Comparison of ENCODE assay signal across 8 mouse cellular contexts in genomic region chr10:78350796-78351556, GRCm38 (mm10). TPM values are rescaled to one million over a fixed set of nuclear protein-coding genes. Genes with fewer than 3 reads are reported as not detected.
A peak's percentile ranks its signal among the peaks of the same experiment; 100 is the strongest.
DNase-seq lines count a peak whose midpoint lies in the region; ATAC-seq lines count a peak whose summit lies in the region.

No protein-coding gene starts in this region.

- WGBS in forebrain, embryonic 11.5 days, result 28% methylated on average over 6 of the region's 6 CpGs
- 28% methylated on average over 6 of the region's 6 CpGs for WGBS in limb, embryonic 15.5 days
- WGBS in stomach, embryonic 16.5 days, result 23% methylated on average over 6 of the region's 6 CpGs

- no peaks in the 10 kb centered on the region for H3K27me3 ChIP-seq in forebrain, embryonic 11.5 days (ENCODE audit: control insufficient read depth, insufficient read depth, low read length)
- H3K27me3 ChIP-seq in limb, embryonic 15.5 days, result no peaks in the 10 kb centered on the region
- H3K27me3 ChIP-seq in stomach, embryonic 16.5 days (ENCODE audit: control insufficient read depth, insufficient read depth, low read length), result no peaks in the 10 kb centered on the region

- peak overlapping the region; percentile 92 for H3K4me3 ChIP-seq in forebrain, embryonic 11.5 days (ENCODE audit: low read depth, low read length)
- H3K4me3 ChIP-seq in limb, embryonic 15.5 days, result peak overlapping the region; percentile 78
- peak overlapping the region; percentile 78 for H3K4me3 ChIP-seq in stomach, embryonic 16.5 days (replicated peaks; ENCODE audit: low read length)

- H3K4me2 ChIP-seq in forebrain, embryonic 11.5 days (ENCODE audit: low read depth, low read length, severe bottlenecking), result peak overlapping the region; percentile 88
- H3K4me2 ChIP-seq in limb, embryonic 15.5 days, result peak overlapping the region; percentile 81
- peak overlapping the region; percentile 83 for H3K4me2 ChIP-seq in stomach, embryonic 16.5 days (ENCODE audit: low read depth, low read length)

- H3K9me3 ChIP-seq in forebrain, embryonic 11.5 days (ENCODE audit: control insufficient read depth, low read length), result no peaks in the 10 kb centered on the region
- no peaks in the 10 kb centered on the region for H3K9me3 ChIP-seq in limb, embryonic 15.5 days
- H3K9me3 ChIP-seq in stomach, embryonic 16.5 days (replicated peaks; ENCODE audit: control insufficient read depth, low read length), result no peaks in the 10 kb centered on the region

- DNase-seq in cerebellum, adult 9-11 months, result peak; percentile 53
- DNase-seq in cerebellum, postnatal 36 days, result no peak
- peak; percentile 45 for DNase-seq in 3T3-L1 (ENCODE audit: low read depth, low spot score)
- no peak for DNase-seq in forebrain, embryonic 11.5 days (ENCODE audit: low spot score)
- DNase-seq in spleen, postnatal 14 days (ENCODE audit: low spot score in 2 of 2), result no peak
- no peak for DNase-seq in T-cell, adult 2 months (ENCODE audit: low spot score)

- peak overlapping the region; percentile 96 for H3K9ac ChIP-seq in forebrain, embryonic 11.5 days (ENCODE audit: low read length)
- H3K9ac ChIP-seq in limb, embryonic 15.5 days, result peak overlapping the region; percentile 96
- peak overlapping the region; percentile 97 for H3K9ac ChIP-seq in stomach, embryonic 16.5 days (ENCODE audit: low read length)

- no peaks in the 10 kb centered on the region for H3K36me3 ChIP-seq in forebrain, embryonic 11.5 days (ENCODE audit: control insufficient read depth, insufficient read depth, low read length)
- 0 out of 2 replicates have a peak, but pooled peaks cover 3% of the 10 kb centered on the region for H3K36me3 ChIP-seq in limb, embryonic 15.5 days
- H3K36me3 ChIP-seq in stomach, embryonic 16.5 days (ENCODE audit: control insufficient read depth, insufficient read depth, low read length), result no peaks in the 10 kb centered on the region

- no peak for ATAC-seq in forebrain, embryonic 11.5 days (replicated peaks; ENCODE audit: low FRiP score)
- no peak for ATAC-seq in limb, embryonic 15.5 days (ENCODE audit: insufficient number of reproducible peaks, low FRiP score, low TSS enrichment, low read depth)
- no peak for ATAC-seq in stomach, embryonic 16.5 days (ENCODE audit: insufficient read depth, low FRiP score)

- no peak overlapping the region for H3K27ac ChIP-seq in forebrain, embryonic 11.5 days (ENCODE audit: low read depth, low read length)
- peak overlapping the region; percentile 81 for H3K27ac ChIP-seq in limb, embryonic 15.5 days
- H3K27ac ChIP-seq in stomach, embryonic 16.5 days (ENCODE audit: low read length), result no peak overlapping the region

- peaks cover 10% of the 10 kb centered on the region for H3K4me1 ChIP-seq in forebrain, embryonic 11.5 days (replicated peaks; ENCODE audit: control insufficient read depth, insufficient read depth, low read length)
- peaks cover 32% of the 10 kb centered on the region for H3K4me1 ChIP-seq in limb, embryonic 15.5 days
- peaks cover 7% of the 10 kb centered on the region for H3K4me1 ChIP-seq in stomach, embryonic 16.5 days (ENCODE audit: control insufficient read depth, insufficient read depth, low read length)

RNA-seq across cellular contexts. Expression of gene Agpat3, which starts 1.3 kb away (rescaled TPM):
- polyA plus RNA-seq in forebrain, embryonic 11.5 days (2014; fragmentation: Nextera tagmentation; extraction: Ambion mirVana), result 52.3 and 57.9 TPM in 2 replicates
- polyA plus RNA-seq in limb, embryonic 15.5 days (2015; fragmentation: Nextera tagmentation; extraction: Ambion mirVana), result 111 and 127 TPM in 2 replicates
- 24.9 and 26.7 TPM in 2 replicates for polyA plus RNA-seq in stomach, embryonic 16.5 days (2015; fragmentation: Nextera tagmentation; extraction: Ambion mirVana)

Comparison
In these comparisons a context has a peak if more than half of its experiments do, and no peak if none do; other contexts are left out.
1. DNase-seq: peak in cerebellum, adult 9-11 months (single experiment) and 3T3-L1 (single experiment); none in cerebellum, postnatal 36 days (0 of 2), forebrain, embryonic 11.5 days (single experiment), spleen, postnatal 14 days (0 of 2) and T-cell, adult 2 months (single experiment).
2. Peak in every context shown above with its lines, with median percentiles within 50 percentile points of each other: H3K4me2 ChIP-seq, H3K4me3 ChIP-seq and H3K9ac ChIP-seq.